Mouse (Mus musculus) ES-E14 (cell line): ENCODE results near the gene H2-Eb1.

Experiments
- CHD2 ChIP-seq: IDR thresholded peaks from 2 replicates; pipeline ENCODE4 v1.6.1; 2014; ENCODE audit warnings: mild to moderate bottlenecking, low read depth, low read length, inconsistent platforms
- HCFC1 ChIP-seq: IDR thresholded peaks from 2 replicates; pipeline ENCODE4 v1.6.1; 2012; ENCODE audit warnings: low read length, inconsistent platforms, borderline replicate concordance; ENCODE audit not compliant: insufficient read depth
- MAFK ChIP-seq: IDR thresholded peaks from 2 replicates; pipeline ENCODE4 v1.6.1; 2014; ENCODE audit warnings: mild to moderate bottlenecking, low read depth, low read length, inconsistent platforms; ENCODE audit not compliant: insufficient read depth
- ZC3H11A ChIP-seq: IDR thresholded peaks from 2 replicates; pipeline ENCODE4 v1.6.1; 2012; ENCODE audit warnings: low read depth, mild to moderate bottlenecking, inconsistent platforms, low read length, borderline replicate concordance
- ZNF384 ChIP-seq: IDR thresholded peaks from 2 replicates; pipeline ENCODE4 v1.6.1; 2012; ENCODE audit warnings: low read depth, low read length, inconsistent platforms

DNA sequence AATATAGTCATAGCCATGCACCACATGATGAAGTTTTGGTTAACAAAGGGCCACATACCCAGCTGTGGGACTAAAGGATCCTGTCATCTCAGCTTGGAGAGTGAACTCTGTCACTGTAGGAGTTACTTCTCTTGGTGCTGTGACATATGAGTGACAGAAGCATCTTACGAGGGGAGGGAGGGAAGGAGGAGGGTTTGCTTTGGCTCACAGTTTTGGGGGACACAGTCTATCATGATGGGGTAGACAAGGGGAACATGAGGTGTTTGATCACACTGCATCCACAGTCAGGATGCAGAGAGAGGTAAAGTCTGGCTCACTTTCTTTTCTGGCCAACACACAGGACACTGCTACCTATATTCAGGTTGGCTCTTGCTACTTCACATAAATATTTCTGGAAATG, 23.8 kb upstream of the H2-Eb1 start:
- no peak for TF ChIP-seq CHD2
- no peak for TF ChIP-seq ZNF384
- TF ChIP-seq MAFK: no peak
- no peak for TF ChIP-seq HCFC1
- TF ChIP-seq ZC3H11A: no peak
